16 mouse cellular contexts compared by ENCODE assay signal in the genomic region with DNA sequence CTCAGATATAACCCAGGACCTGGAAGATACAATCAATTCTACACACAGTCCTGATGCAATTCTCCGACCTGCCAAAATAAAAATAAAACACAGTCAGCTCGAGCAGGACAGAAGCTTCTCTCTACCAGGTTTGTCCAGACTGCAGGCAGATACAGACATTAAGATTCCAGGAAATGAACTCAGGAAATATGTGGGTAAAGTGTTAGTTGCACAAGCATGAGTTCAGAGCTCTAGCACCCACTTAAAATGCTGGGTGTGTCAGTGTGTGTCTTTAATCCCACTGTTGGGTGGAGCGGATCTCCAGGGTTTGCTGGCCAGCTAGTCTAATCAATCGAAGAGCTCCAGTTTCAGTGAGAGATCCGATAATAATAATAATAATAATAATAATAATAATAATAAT. TPM values are rescaled to one million over a fixed set of nuclear protein-coding genes. Genes with fewer than 3 reads are reported as not detected.
"Had no signal": no experiment of that assay in that cellular context is flagged by ENCODE, and none has a peak within 500 bp of the region (broad histone marks: within the 10 kb centered on the region; RNA-seq: fewer than 3 reads in every experiment).

No protein-coding gene starts in this region.

- H3K27ac ChIP-seq: kidney, postnatal 0 days; left cerebral cortex, adult 2 months; limb, embryonic 12.5 days; liver, embryonic 13.5 days; midbrain, embryonic 12.5 days; neural tube, embryonic 13.5 days; stomach, embryonic 15.5 days had no signal

- H3K4me1 ChIP-seq: limb, embryonic 12.5 days; liver, embryonic 13.5 days; midbrain, embryonic 12.5 days; neural tube, embryonic 13.5 days; stomach, embryonic 15.5 days had no signal

- H3K36me3 ChIP-seq: limb, embryonic 12.5 days; liver, embryonic 13.5 days; midbrain, embryonic 12.5 days; neural tube, embryonic 13.5 days; stomach, embryonic 15.5 days had no signal

- H3K27me3 ChIP-seq: limb, embryonic 12.5 days; liver, embryonic 13.5 days; midbrain, embryonic 12.5 days; neural tube, embryonic 13.5 days; stomach, embryonic 15.5 days had no signal

- H3K9me3 ChIP-seq: limb, embryonic 12.5 days; liver, embryonic 13.5 days; midbrain, embryonic 12.5 days; neural tube, embryonic 13.5 days; stomach, embryonic 15.5 days had no signal

- H3K4me3 ChIP-seq: left cerebral cortex, adult 2 months; limb, embryonic 12.5 days; liver, embryonic 13.5 days; midbrain, embryonic 12.5 days; neural tube, embryonic 13.5 days; stomach, embryonic 15.5 days had no signal

- DNase-seq: kidney, adult 9 months; kidney, postnatal 4 days; liver; liver, embryonic 13.5 days; liver, postnatal 0 days; right cerebral cortex, postnatal 14 days; thymus, postnatal 36 days had no signal

- H3K9ac ChIP-seq: limb, embryonic 12.5 days; liver, embryonic 13.5 days; liver, postnatal 0 days; midbrain, embryonic 12.5 days; neural tube, embryonic 13.5 days; stomach, embryonic 15.5 days had no signal

- ATAC-seq: intestine, postnatal 0 days; liver, postnatal 0 days; midbrain, embryonic 16.5 days had no signal

- H3K4me2 ChIP-seq: limb, embryonic 12.5 days; liver, embryonic 13.5 days; midbrain, embryonic 12.5 days; neural tube, embryonic 13.5 days; stomach, embryonic 15.5 days had no signal

RNA-seq across cellular contexts. Expression of a gene that starts 3.0 kb away (rescaled TPM):
- total RNA-seq: megakaryocyte-erythroid progenitor cell, adult 5-6 weeks had no signal
